Mouse (Mus musculus) cerebellum, postnatal 14 days (tissue): ENCODE data around the gene Gfer.
"Not testable (repeated sequence)": the region's sequence is repeated elsewhere in the genome, so short reads cannot be mapped to it uniquely, and the experiment has no call there.

Experiments
- DNase-seq, 2 experiments: peaks; one replicate each; pipeline ENCODE4 v3.0.0; 2021; ENCODE audit warnings: mixed read lengths in 2 of 2

Gfer gene

GRCm38 (mm10) chr17:24687146-24687595 lies 8.8 kb downstream of the Gfer start:
- DNase-seq, result peak; percentile 51 to 56

- DNase-seq, result peak in 1 of 2 experiments; percentile 48
These were observed 9.4 kb downstream of the Gfer start for GRCm38 (mm10) chr17:24686514-24686913.

- DNase-seq, result no peak
These were observed 18.4 kb downstream of the Gfer start for GRCm38 (mm10) chr17:24677500-24678080.

- no peak for DNase-seq
These were observed 19.1 kb downstream of the Gfer start for GRCm38 (mm10) chr17:24676877-24677276.

GRCm38 (mm10) chr17:24676187-24676586 lies 19.8 kb downstream of the Gfer start:
- peak; percentile 77 to 87 for DNase-seq

GRCm38 (mm10) chr17:24674277-24674676 lies 21.7 kb downstream of the Gfer start:
- no peak for DNase-seq

GRCm38 (mm10) chr17:24672141-24672540 lies 23.8 kb downstream of the Gfer start:
- no peak for DNase-seq

- DNase-seq, result no peak
These were observed 24.6 kb downstream of the Gfer start for GRCm38 (mm10) chr17:24671346-24671745.

- DNase-seq, result no peak
These were observed 25.6 kb downstream of the Gfer start for GRCm38 (mm10) chr17:24670246-24670844.

GRCm38 (mm10) chr17:24669545-24670245 lies 26.3 kb downstream of the Gfer start, which contains the start of gene Zfp598:
Gene Zfp598, plus strand, starts transcription at chr17:24669687.
- DNase-seq, result peak; percentile 95 to 97

- DNase-seq, result not testable (repeated sequence)
These were observed 26.8 kb downstream of the Gfer start for GRCm38 (mm10) chr17:24669214-24669544.

GRCm38 (mm10) chr17:24667416-24667815 lies 28.5 kb downstream of the Gfer start:
- peak; percentile 82 to 87 for DNase-seq

- not testable (repeated sequence) for DNase-seq
These were observed 28.9 kb downstream of the Gfer start for GRCm38 (mm10) chr17:24667011-24667410.

GRCm38 (mm10) chr17:24658017-24658758 lies 37.8 kb downstream of the Gfer start, which contains the start of gene Npw:
Gene Npw, minus strand, starts transcription at chr17:24658457.
- DNase-seq, result no peak

- no peak for DNase-seq
These were observed 41.0 kb downstream of the Gfer start for GRCm38 (mm10) chr17:24654969-24655368.

GRCm38 (mm10) chr17:24653967-24654710 lies 41.8 kb downstream of the Gfer start:
- peak; percentile 87 to 91 for DNase-seq

GRCm38 (mm10) chr17:24651835-24652234 lies 44.1 kb downstream of the Gfer start:
- DNase-seq, result no peak

- no peak for DNase-seq
These were observed 45.2 kb downstream of the Gfer start for GRCm38 (mm10) chr17:24650766-24651165.

GRCm38 (mm10) chr17:24650070-24650616 lies 45.8 kb downstream of the Gfer start, which contains the start of gene Slc9a3r2:
Gene Slc9a3r2, minus strand, starts transcription at chr17:24650327.
- DNase-seq, result peak; percentile 69 to 82

GRCm38 (mm10) chr17:24649581-24650069 lies 46.3 kb downstream of the Gfer start:
- DNase-seq, result peak; percentile 62 to 70

- DNase-seq, result peak in 1 of 2 experiments; percentile 50
These were observed 47.1 kb downstream of the Gfer start for GRCm38 (mm10) chr17:24648731-24649377.
